Mouse (Mus musculus) neural tube, embryonic 12.5 days (tissue): ENCODE results near the gene Cdkn2aipnl. TPM values are rescaled to one million over a fixed set of nuclear protein-coding genes. Genes with fewer than 3 reads are reported as not detected.

Experiments used
- ATAC-seq: fragments of 200-750 bp; cut with Nextera tagmentation; 2 replicates; pipeline ENCODE4 v1.8.0; 2017; ENCODE audit warnings: low read depth, mild to moderate bottlenecking, moderate TSS enrichment, moderate library complexity; ENCODE audit not compliant: low FRiP score
- H3K27ac ChIP-seq: fragments of 300-500 bp; sonication (generic); 2 replicates; pipeline ENCODE4 v1.5.1; 2016
- H3K27me3 ChIP-seq: fragments of 300-500 bp; sonication (generic); replicated peaks from 2 replicates; pipeline ENCODE4 v1.6.1; 2016; ENCODE audit warnings: mild to moderate bottlenecking
- H3K36me3 ChIP-seq: fragments of 300-500 bp; sonication (generic); 2 replicates; pipeline ENCODE4 v1.6.1; 2016; ENCODE audit warnings: mild to moderate bottlenecking
- H3K4me1 ChIP-seq: fragments of 300-500 bp; sonication (generic); 2 replicates; pipeline ENCODE4 v1.6.1; 2016
- H3K4me2 ChIP-seq: fragments of 300-500 bp; sonication (generic); replicated peaks from 2 replicates; pipeline ENCODE4 v1.6.1; 2016; ENCODE audit warnings: mild to moderate bottlenecking
- H3K4me3 ChIP-seq: fragments of 300-500 bp; sonication (generic); 2 replicates; pipeline ENCODE4 v1.5.1; 2016
- H3K9ac ChIP-seq: fragments of 300-500 bp; sonication (generic); 2 replicates; pipeline ENCODE4 v1.6.1; 2016; ENCODE audit warnings: mild to moderate bottlenecking
- H3K9me3 ChIP-seq: fragments of 300-500 bp; sonication (generic); 2 replicates; pipeline ENCODE4 v1.6.1; 2016; ENCODE audit warnings: mild to moderate bottlenecking
- WGBS: fragments of 180-500 bp; shearing (Covaris S2); methylation state at CpG from one replicate; pipeline ENCODE4 v1.1.7; 2016; 5-methylcytosine and 5-hydroxymethylcytosine counted together
- polyA plus RNA-seq: library from polyadenylated mRNA; unstranded; fragments of >200 nt; fragmentation: Nextera tagmentation; extraction: Ambion mirVana; gene quantifications from 2 replicates; pipeline ENCODE4 v1.2.1, GENCODE M21; 2016

Cdkn2aipnl gene
- polyA plus RNA-seq = 111 and 112 TPM in 2 replicates

DNA sequence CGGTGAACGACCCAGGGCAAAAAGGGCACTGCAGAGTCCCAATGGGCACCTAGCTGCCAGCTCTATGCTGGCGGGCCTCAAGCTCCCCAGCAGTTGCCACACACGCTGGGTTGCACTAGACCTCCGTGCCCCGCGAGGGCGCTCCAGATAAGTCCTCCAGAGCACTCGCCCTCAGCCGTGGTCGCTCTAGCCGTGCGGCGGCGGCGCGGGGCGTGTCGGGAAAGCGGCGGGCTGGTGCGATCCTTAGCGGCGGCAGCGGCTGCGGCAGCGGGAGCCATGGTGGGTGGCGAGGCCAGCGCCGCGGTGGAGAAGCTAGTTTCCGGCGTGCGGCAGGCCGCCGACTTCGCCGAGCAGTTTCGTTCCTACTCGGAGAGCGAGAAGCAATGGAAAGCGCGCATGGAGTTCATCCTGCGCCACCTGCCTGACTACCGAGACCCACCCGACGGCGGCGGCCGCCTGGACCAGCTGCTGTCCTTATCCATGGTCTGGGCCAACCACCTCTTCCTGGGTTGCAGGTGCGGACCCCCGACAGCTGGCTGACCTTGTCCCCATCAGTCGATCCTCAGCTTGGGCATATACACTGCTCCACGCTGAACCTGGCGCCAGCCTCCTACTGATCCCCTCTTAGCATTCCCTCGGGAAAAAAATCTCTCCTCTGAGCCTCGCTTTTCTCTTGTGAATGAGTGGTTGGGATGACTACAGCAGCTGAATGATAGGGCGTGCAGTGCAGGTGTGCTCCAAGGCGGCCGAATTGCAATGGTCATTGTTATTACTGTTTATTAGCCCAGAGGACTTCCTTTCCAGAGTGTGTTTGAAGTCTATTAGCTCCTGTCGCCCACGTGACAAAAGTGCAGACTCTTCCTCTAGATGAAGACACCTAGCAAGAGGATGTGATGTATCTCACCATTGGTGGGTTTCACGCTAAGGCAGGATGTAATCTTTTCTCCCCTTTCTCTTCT lies at the start of gene Cdkn2aipnl:
TSS of gene Cdkn2aipnl (plus strand) at position 219 of the 959 bp plus-strand sequence.
- Histone ChIP-seq H3K9me3 (no peaks in the 10 kb centered on the region), H3K4me2 (peak within 1 kb of the TSS; percentile 82), H3K9ac (peak within 1 kb of the TSS; percentile 78), H3K36me3 (peaks cover 27% of the 10 kb centered on the region), H3K4me3 (peak within 1 kb of the TSS; percentile 71), H3K27ac (no peak within 1 kb of the TSS), H3K4me1 (peaks cover 5% of the 10 kb centered on the region), H3K27me3 (no peaks in the 10 kb centered on the region)
- ATAC-seq = peak; percentile 92
- WGBS = 2% methylated on average over 63 of the region's 63 CpGs

DNA sequence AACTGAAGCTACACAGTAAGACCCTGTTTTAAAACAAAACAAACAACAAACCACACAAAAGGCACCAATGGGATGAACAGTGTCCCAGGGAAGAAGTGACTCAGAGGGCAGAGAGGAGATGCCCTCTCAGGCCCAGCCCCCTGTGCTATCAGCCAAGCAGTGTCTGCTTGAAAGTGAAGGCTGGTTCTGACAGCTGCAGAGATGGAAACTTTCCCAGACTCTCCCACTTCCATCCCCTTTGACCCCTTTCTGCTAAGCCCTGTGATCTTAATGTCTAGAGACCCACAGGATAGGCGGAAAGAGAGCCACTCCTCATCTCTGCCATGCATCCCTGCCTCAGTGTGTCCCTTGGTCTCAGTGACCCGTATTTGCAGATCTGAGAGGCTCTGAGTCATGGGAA lies 49.5 kb upstream of the Cdkn2aipnl start:
- Histone ChIP-seq H3K4me3 (no peak overlapping the region), H3K36me3 (no peaks in the 10 kb centered on the region), H3K4me1 (peaks cover 10% of the 10 kb centered on the region), H3K27ac (no peak overlapping the region), H3K9ac (no peak overlapping the region), H3K4me2 (no peak overlapping the region), H3K27me3 (no peaks in the 10 kb centered on the region), H3K9me3 (no peaks in the 10 kb centered on the region)
- ATAC-seq = no peak
- WGBS = 85% methylated on average over 2 of the region's 2 CpGs

DNA sequence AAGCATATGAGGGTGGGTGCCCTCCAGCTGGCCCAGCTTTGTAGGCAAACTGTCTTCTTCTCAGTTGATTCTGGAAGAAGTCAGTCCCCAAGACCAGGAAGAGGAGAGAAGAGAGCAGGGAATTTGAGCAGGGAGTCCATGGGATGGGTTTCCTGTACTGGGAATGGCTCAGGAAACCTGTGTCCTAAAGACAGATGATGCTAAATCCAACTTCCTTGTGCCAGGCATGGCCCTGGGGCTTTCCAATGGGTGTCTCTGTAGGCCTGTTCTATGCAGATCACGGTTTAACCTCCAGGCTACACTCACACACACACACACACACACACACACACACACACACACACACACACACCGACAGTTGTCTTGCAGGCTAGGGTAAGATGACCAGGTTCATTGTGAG lies 48.9 kb upstream of the Cdkn2aipnl start:
- H3K4me1 ChIP-seq = peaks cover 10% of the 10 kb centered on the region
- no peak overlapping the region for H3K4me2 ChIP-seq
- no peak overlapping the region for H3K9ac ChIP-seq
- no peak overlapping the region for H3K27ac ChIP-seq
- WGBS = 88% methylated on average over 2 of the region's 2 CpGs
- no peaks in the 10 kb centered on the region for H3K36me3 ChIP-seq
- ATAC-seq = no peak
- H3K9me3 ChIP-seq = peaks cover 6% of the 10 kb centered on the region; the same call in 1 of the 2 replicates
- no peaks in the 10 kb centered on the region for H3K27me3 ChIP-seq
- no peak overlapping the region for H3K4me3 ChIP-seq

DNA sequence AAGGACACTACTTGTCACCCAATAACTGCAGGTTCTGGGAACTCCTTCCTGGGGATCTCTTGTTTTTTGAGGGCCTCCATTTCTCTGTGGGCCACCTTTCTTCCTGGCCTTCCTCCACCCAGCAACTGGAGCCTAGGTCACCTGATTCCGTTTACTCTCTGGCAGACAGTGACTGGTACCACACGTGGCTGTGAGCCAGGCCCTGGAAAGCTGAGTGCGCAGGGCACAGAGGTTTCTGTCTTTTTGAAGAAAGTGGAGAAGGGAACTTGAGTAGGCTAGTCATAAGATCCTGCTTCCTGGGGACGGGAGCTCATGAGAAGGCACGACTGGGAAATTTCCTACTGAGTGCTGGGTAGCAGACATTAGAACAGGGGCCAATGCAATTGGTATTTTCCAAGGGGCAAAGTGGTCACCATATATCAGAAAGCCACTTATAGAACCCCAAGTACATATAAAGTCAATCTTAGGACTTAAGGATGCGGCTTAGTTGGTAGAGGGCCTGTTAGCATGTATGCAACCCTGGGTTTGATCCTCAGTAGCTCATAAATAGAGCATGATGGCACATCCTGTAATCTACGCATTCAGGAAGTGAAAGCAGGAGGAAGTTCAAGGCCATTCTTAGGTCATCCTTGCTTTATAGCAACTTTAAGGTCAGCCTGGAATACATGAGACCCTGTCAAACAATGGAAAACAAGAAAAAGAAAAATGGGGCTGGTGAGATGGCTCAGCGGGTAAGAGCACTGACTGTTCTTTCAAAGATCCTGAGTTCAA lies 45.9 kb upstream of the Cdkn2aipnl start:
- H3K4me2 ChIP-seq = no peak overlapping the region
- no peak for ATAC-seq
- peaks cover 11% of the 10 kb centered on the region; the same call in 1 of the 2 replicates for H3K9me3 ChIP-seq
- H3K9ac ChIP-seq = no peak overlapping the region
- H3K36me3 ChIP-seq = no peaks in the 10 kb centered on the region
- no peaks in the 10 kb centered on the region for H3K27me3 ChIP-seq
- H3K27ac ChIP-seq = no peak overlapping the region
- peaks cover 2% of the 10 kb centered on the region; the same call in 1 of the 2 replicates for H3K4me1 ChIP-seq
- 81% methylated on average over 8 of the region's 8 CpGs for WGBS
- H3K4me3 ChIP-seq = no peak overlapping the region

- ATAC-seq = no peak
- no peak overlapping the region for H3K4me2 ChIP-seq
- H3K4me1 ChIP-seq = no peaks in the 10 kb centered on the region
- no peaks in the 10 kb centered on the region for H3K27me3 ChIP-seq
- 79% methylated on average over 3 of the region's 3 CpGs for WGBS
- no peak overlapping the region for H3K27ac ChIP-seq
- no peak overlapping the region for H3K9ac ChIP-seq
- H3K9me3 ChIP-seq = peaks cover 11% of the 10 kb centered on the region; the same call in 1 of the 2 replicates
- no peak overlapping the region for H3K4me3 ChIP-seq
- H3K36me3 ChIP-seq = no peaks in the 10 kb centered on the region
Measured at GRCm38 (mm10) chr11:51922421-51922841, 45.0 kb upstream of the Cdkn2aipnl start.

DNA sequence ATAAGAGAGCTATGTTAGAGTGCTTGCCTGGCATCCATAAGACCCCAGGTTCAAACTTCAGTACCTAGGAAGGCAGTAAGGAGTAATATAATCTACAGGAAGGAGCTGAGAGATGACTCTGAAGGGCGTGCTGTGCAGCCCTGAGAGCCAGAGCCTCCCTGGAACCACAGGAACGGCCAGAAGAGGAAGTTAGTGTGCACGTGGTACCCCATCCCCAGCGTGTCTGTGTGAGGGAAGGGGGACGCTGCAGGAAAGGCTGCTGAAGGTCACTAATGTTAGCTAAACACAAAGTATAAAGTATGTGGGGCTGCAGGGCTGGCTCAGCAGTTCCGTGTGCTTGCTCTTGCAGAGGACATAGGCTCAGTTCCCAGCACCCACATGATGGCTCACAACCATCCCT lies 41.9 kb upstream of the Cdkn2aipnl start:
- H3K36me3 ChIP-seq = no peaks in the 10 kb centered on the region
- H3K4me3 ChIP-seq = no peak overlapping the region
- H3K9ac ChIP-seq = no peak overlapping the region
- no peak for ATAC-seq
- no peaks in the 10 kb centered on the region for H3K27me3 ChIP-seq
- no peaks in the 10 kb centered on the region for H3K4me1 ChIP-seq
- no peak overlapping the region for H3K4me2 ChIP-seq
- H3K27ac ChIP-seq = no peak overlapping the region
- WGBS = 66% methylated on average over 6 of the region's 6 CpGs
- peaks cover 11% of the 10 kb centered on the region; the same call in 1 of the 2 replicates for H3K9me3 ChIP-seq

- no peak overlapping the region for H3K4me3 ChIP-seq
- H3K27me3 ChIP-seq = no peaks in the 10 kb centered on the region
- H3K36me3 ChIP-seq = no peaks in the 10 kb centered on the region
- no peak for ATAC-seq
- H3K9ac ChIP-seq = no peak overlapping the region
- 88% methylated on average over 1 of the region's 1 CpGs for whole genome bisulfite sequencing
- H3K9me3 ChIP-seq = peaks cover 11% of the 10 kb centered on the region; the same call in 1 of the 2 replicates
- H3K4me1 ChIP-seq = no peaks in the 10 kb centered on the region
- no peak overlapping the region for H3K27ac ChIP-seq
- no peak overlapping the region for H3K4me2 ChIP-seq
Measured at GRCm38 (mm10) chr11:51926385-51926784, 41.1 kb upstream of the Cdkn2aipnl start.

- 76% methylated on average over 2 of the region's 2 CpGs for WGBS
- no peaks in the 10 kb centered on the region for H3K4me1 ChIP-seq
- H3K36me3 ChIP-seq = no peaks in the 10 kb centered on the region
- H3K9me3 ChIP-seq = peaks cover 11% of the 10 kb centered on the region; the same call in 1 of the 2 replicates
- H3K4me3 ChIP-seq = no peak overlapping the region
- H3K27ac ChIP-seq = no peak overlapping the region
- no peak overlapping the region for H3K9ac ChIP-seq
- no peak overlapping the region for H3K4me2 ChIP-seq
- no peak for ATAC-seq
- H3K27me3 ChIP-seq = no peaks in the 10 kb centered on the region
Measured at GRCm38 (mm10) chr11:51927106-51927505, 40.4 kb upstream of the Cdkn2aipnl start.

DNA sequence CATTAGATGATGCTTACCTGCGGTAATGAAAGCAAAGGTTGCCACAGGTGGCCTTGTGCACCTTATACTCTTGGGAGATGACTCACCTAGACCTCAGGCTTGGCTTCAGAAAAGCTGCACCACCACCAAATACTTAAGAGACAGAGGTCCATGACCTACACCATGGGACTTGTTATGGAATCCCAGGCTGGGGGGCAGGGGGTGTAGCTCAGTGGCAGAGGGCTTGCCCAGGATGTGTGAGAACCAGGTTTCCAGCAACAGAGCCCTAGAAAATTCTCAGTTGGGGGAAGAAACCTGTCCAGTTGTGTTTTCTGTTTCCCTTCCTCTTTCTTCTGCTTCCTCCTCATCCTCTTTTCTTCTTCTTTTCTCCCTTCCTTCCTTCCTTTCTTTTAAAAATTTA lies 36.3 kb upstream of the Cdkn2aipnl start:
- H3K36me3 ChIP-seq = no peaks in the 10 kb centered on the region

DNA sequence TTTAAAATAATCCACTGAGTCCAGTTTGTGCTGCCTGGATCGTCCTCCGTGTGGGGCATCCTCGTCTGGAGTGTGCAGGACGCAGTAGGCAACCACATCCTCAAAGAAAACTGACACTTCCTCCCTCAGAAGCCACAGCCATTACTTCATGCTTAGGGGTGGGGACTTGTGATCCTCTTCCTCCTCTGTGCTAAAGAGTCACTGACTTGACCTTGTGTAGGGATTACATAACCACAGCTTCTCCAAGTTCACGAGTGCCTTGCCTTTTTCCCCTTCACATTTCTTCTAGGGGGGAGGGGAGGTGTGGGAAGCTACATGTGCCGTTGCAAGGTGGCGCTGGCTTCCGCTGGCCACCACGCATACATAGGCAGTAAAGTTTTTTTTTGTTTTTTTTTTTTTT lies 35.7 kb upstream of the Cdkn2aipnl start:
- no peak for ATAC-seq

More for the DNA sequence above, 36.3 kb upstream of the Cdkn2aipnl start:
- no peaks in the 10 kb centered on the region for H3K4me1 ChIP-seq
- H3K27ac ChIP-seq = no peak overlapping the region
- no peaks in the 10 kb centered on the region for H3K27me3 ChIP-seq
- H3K9me3 ChIP-seq = no peaks in the 10 kb centered on the region
- no peak overlapping the region for H3K4me3 ChIP-seq
- H3K4me2 ChIP-seq = no peak overlapping the region
- 93% methylated on average over 1 of the region's 1 CpGs for WGBS
- H3K9ac ChIP-seq = no peak overlapping the region
- ATAC-seq = no peak

GRCm38 (mm10) chr11:51934230-51934629 lies 33.2 kb upstream of the Cdkn2aipnl start:
- no peaks in the 10 kb centered on the region for H3K36me3 ChIP-seq
- 0 out of 2 replicates have a peak, but pooled peaks cover 2% of the 10 kb centered on the region for H3K4me1 ChIP-seq
- WGBS = 82% methylated on average over 3 of the region's 3 CpGs
- H3K9me3 ChIP-seq = no peaks in the 10 kb centered on the region
- no peak overlapping the region for H3K4me3 ChIP-seq
- H3K4me2 ChIP-seq = no peak overlapping the region
- no peak for ATAC-seq
- no peaks in the 10 kb centered on the region for H3K27me3 ChIP-seq
- no peak overlapping the region for H3K9ac ChIP-seq
- H3K27ac ChIP-seq = no peak overlapping the region

More for the DNA sequence above, 35.7 kb upstream of the Cdkn2aipnl start:
- 91% methylated on average over 9 of the region's 9 CpGs for WGBS
- H3K9me3 ChIP-seq = no peaks in the 10 kb centered on the region
- no peaks in the 10 kb centered on the region for H3K4me1 ChIP-seq
- no peak overlapping the region for H3K4me3 ChIP-seq
- no peaks in the 10 kb centered on the region for H3K27me3 ChIP-seq
- no peak overlapping the region for H3K27ac ChIP-seq
- H3K36me3 ChIP-seq = no peaks in the 10 kb centered on the region
- H3K9ac ChIP-seq = no peak overlapping the region
- no peak overlapping the region for H3K4me2 ChIP-seq
